Mouse (Mus musculus) cortical plate, adult 2 months (tissue): ENCODE measurements at regions not wholly inside any gene's neighbourhood (a gene's known extent, or its start where the extent isn't known, plus 50 kb on each side); places are given as distances from the start of the nearest gene placed in this dataset.

ENCODE experiments used
- H3K27ac ChIP-seq: fragments of 200-500 bp; 2 replicates; pipeline ENCODE4 v1.5.1; 2012; ENCODE audit warnings: low read length, control low read depth, inconsistent platforms; ENCODE audit not compliant: insufficient read depth
- H3K4me1 ChIP-seq: fragments of 200-500 bp; 2 replicates; pipeline ENCODE4 v1.6.1; 2011; ENCODE audit warnings: low read length; ENCODE audit not compliant: control insufficient read depth, insufficient read depth
- H3K4me3 ChIP-seq: fragments of 200-500 bp; 2 replicates; pipeline ENCODE4 v1.5.1; 2011; ENCODE audit warnings: mild to moderate bottlenecking, low read length, control low read depth; ENCODE audit not compliant: insufficient read depth
- CTCF ChIP-seq: fragments of 200-500 bp; IDR thresholded peaks from 2 replicates; pipeline ENCODE4 v1.5.1; 2011; ENCODE audit warnings: mild to moderate bottlenecking, control low read depth, low read length; ENCODE audit not compliant: insufficient read depth; ENCODE audit errors: extremely low read depth
- POLR2A ChIP-seq: fragments of 200-500 bp; IDR thresholded peaks from 2 replicates; pipeline ENCODE4 v1.6.1; 2011; ENCODE audit warnings: mild to moderate bottlenecking, low read length, control low read depth; ENCODE audit not compliant: insufficient read depth; ENCODE audit errors: extremely low read depth

DNA sequence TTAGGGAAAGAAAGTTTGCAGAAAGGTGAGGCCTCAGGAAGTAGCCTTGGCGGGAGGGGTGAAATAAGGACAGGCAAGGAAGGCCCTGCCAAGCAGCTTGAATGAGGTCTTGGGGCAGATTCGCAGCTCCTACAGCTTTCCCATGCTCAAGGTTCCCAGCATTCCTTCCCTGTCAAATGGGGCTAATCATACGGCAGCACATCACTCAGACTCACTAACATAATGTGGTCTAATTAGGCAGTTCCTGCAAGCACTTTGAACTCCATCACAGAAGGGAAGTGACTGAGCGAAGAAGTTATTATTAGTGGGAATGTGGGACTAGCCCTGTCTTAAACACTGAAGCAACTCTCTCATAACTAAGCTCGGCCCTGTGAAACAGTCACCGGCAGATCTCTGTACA, 87.1 kb upstream of the Gm10260 start:
- TF ChIP-seq CTCF (no peak), POLR2A (no peak)
- Histone ChIP-seq H3K4me1 (peaks cover 2% of the 10 kb centered on the region; the same call in 1 of the 2 replicates), H3K4me3 (no peak overlapping the region), H3K27ac (no peak overlapping the region)

DNA sequence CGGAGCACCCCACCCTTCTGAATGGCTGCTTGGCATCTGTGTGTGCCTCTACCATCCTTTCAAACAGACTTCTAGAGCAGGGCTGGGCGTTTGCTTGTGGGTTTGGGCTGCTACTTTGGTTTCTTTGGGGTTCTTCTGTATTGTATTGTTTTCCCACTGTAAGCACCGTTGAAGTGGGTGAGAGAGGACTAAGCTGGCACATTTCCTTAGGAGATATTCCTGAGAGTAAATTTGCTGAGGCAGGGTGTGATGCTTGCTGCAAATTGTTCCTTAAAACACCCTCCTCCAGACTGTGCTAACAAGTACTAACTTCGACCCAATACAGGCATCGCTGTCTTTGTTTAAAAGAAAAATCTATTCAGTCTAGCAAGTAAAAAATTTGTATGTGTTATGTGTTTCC, 84.7 kb upstream of the Gm10260 start:
- H3K4me1 ChIP-seq = peaks cover 2% of the 10 kb centered on the region; the same call in 1 of the 2 replicates
- no peak overlapping the region for H3K4me3 ChIP-seq
- H3K27ac ChIP-seq = no peak overlapping the region
- TF ChIP-seq CTCF = no peak
- no peak for TF ChIP-seq POLR2A

- TF ChIP-seq POLR2A (no peak), CTCF (no peak)
- Histone ChIP-seq H3K4me1 (peaks cover 2% of the 10 kb centered on the region; the same call in 1 of the 2 replicates), H3K4me3 (no peak overlapping the region)
Measured at GRCm38 (mm10) chr13:97842801-97843200, 82.4 kb upstream of the Gm10260 start.

DNA sequence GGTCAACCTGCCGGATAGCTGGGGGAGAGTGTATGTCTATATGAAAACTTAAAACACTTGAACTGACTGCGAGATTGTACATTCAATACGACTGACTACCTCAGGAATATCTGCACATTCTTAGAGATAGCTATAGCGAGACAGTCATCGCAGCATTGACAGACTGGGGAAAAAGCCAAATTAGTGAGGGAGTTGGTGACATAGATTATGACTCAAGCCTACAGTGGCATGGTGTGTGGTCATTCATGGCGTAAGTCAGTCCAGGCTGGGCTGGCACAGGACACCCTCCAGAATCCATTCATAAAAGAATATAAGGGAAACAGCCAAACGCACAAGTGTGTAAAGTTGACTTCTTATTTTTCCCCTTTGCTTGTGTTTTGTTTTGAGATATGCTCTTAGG, 81.1 kb upstream of the Gm10260 start:
- Histone ChIP-seq H3K27ac (no peak overlapping the region), H3K4me1 (peaks cover 2% of the 10 kb centered on the region; the same call in 1 of the 2 replicates), H3K4me3 (no peak overlapping the region)
- TF ChIP-seq CTCF = no peak
- TF ChIP-seq POLR2A = no peak

More at GRCm38 (mm10) chr13:97842801-97843200, 82.4 kb upstream of the Gm10260 start:
- H3K27ac ChIP-seq = no peak overlapping the region

GRCm38 (mm10) chr13:97839617-97840308, 79.3 kb upstream of the Gm10260 start:
- Histone ChIP-seq H3K27ac (no peak overlapping the region), H3K4me1 (no peaks in the 10 kb centered on the region), H3K4me3 (no peak overlapping the region)
- no peak for TF ChIP-seq POLR2A
- TF ChIP-seq CTCF = no peak

GRCm38 (mm10) chr13:97837443-97838000, 77.1 kb upstream of the Gm10260 start:
- H3K4me1 ChIP-seq = no peaks in the 10 kb centered on the region
- H3K4me3 ChIP-seq = no peak overlapping the region
- no peak for TF ChIP-seq CTCF
- no peak for TF ChIP-seq POLR2A
- no peak overlapping the region for H3K27ac ChIP-seq

- Histone ChIP-seq H3K4me1 (no peaks in the 10 kb centered on the region), H3K27ac (no peak overlapping the region), H3K4me3 (no peak overlapping the region)
- TF ChIP-seq POLR2A (no peak), CTCF (no peak)
Measured at GRCm38 (mm10) chr13:97832448-97832847, 72.0 kb upstream of the Gm10260 start.

DNA sequence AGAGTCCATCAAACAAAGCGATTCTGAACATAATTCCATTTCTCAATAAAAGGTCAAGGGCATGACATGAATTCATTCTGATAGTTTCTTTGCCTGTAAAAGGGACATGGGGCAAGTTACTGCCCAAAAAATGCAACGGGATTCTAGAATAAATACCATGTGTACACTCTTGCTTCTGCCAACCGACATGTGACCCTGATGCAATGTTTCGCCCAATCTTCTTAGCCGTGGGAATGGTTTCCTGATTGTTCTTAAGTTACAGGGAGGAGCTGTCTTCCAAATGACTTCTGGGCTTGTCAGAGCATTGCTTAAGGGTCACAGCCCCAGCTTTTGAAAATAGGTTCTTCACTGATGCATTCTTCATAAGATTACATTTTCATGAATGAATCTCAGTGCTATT, 71.4 kb upstream of the Gm10260 start:
- Histone ChIP-seq H3K4me1 (no peaks in the 10 kb centered on the region), H3K4me3 (no peak overlapping the region), H3K27ac (no peak overlapping the region)
- TF ChIP-seq POLR2A (no peak), CTCF (no peak)

GRCm38 (mm10) chr13:97829558-97829957, 69.1 kb upstream of the Gm10260 start:
- TF ChIP-seq POLR2A (no peak), CTCF (no peak)
- no peaks in the 10 kb centered on the region for H3K4me1 ChIP-seq
- H3K27ac ChIP-seq = no peak overlapping the region
- H3K4me3 ChIP-seq = no peak overlapping the region

DNA sequence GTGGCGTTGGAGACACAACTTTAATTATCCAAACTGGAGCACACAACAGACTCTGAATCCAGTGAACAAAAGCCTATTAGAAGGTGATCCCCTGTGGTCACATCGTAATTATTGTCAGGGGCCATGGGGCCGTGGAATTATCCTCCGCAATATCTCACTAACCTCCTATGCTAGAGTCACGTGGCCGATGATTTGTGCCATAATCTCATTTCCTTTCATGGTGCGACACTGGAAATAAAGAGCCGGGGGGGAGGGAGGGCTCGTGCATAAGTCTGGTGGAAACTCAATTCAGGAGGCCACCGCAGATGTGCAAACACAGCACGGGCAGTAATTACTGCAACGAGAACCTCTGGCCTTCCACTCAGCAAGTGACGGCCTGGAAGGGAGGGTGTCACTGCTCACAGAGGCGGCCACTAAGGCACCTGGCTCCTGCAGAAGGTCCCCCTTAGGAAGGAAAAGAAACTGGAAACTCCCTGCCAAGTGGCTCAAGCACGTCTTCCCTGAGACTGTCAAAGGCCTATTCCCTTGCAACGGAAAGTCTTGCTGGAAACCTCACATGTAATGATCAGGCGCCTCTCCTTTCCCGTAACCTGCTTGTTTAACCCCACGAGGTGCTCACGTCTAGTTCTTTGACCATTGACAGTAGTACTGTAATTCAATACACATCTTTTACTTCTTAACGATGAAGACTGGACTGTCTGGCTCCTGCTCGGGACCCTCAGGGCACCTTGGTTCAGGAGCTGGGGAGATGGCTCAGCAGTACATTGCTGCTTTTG, 65.6 kb upstream of the Gm10260 start:
- TF ChIP-seq CTCF (no peak), POLR2A (no peak)
- Histone ChIP-seq H3K27ac (no peak overlapping the region), H3K4me3 (no peak overlapping the region)

More for the DNA sequence above, 65.6 kb upstream of the Gm10260 start:
- H3K4me1 ChIP-seq = no peaks in the 10 kb centered on the region
